Mouse (Mus musculus): Measurements from ENCODE around the gene Ralgps1. TPM values are rescaled to one million over a fixed set of nuclear protein-coding genes. Genes with fewer than 3 reads are reported as not detected.
"Not testable (repeated sequence)": the region's sequence is repeated elsewhere in the genome, so short reads cannot be mapped to it uniquely, and the experiment has no call there.

Gene Ralgps1
- polyA plus RNA-seq, 1 experiment from 2014 or later: 5.2 TPM

DNA sequence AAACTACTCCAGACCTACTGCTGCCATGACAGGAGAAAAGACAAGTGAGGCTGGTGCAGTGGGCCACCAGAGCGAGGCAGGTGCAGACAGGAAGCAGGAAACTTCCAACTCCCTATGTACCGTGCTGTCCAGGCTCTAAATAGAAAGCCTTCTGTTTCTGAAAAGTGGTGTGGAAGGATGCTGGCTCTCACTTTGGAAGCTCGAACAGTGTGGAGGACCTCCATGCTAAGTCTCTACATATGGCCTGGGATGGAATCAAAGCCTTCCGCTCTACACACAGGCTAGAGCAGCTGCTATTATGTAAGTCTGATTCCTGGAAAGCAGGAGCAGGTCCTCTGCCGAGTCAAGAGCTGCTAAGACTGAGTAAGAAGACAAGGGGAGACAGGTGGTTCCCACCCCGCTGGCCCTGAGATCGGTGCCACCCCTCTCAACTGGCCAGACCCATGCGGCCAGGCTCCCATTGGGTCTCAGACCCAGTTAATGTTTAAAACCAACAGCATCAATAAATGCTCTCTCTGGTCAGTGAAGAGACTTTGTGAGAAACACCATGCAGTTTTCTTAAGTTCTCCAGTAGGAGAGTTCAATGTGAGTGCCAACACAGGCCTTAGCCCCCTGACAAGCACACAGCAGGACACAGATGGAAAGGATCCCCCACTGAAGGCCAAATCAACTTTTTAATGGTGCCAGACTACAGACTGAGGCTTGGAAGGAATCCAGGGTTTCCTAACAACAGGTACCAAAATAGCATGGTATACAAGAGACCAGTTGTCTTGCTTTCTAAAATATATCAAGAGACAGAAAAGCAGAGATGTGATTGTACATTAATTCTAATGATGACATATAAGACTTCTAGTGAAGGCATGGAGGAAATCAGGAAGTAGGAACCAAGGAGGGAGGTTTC, 280.4 kb downstream of the Ralgps1 start:
- H3K9ac ChIP-seq (ENCODE audit: low read length): no peak overlapping the region
- no peaks in the 10 kb centered on the region for H3K9me3 ChIP-seq (ENCODE audit: control insufficient read depth, low read length)
- ATAC-seq (ENCODE audit: low read depth): no peak
- H3K27ac ChIP-seq (ENCODE audit: low read length): no peak overlapping the region
- no peaks in the 10 kb centered on the region for H3K36me3 ChIP-seq (ENCODE audit: control insufficient read depth, insufficient read depth, low read length)
- H3K4me2 ChIP-seq (ENCODE audit: low read depth, low read length): no peak overlapping the region
- no peak overlapping the region for H3K4me3 ChIP-seq (ENCODE audit: low read length)
- no peaks in the 10 kb centered on the region for H3K27me3 ChIP-seq (ENCODE audit: control insufficient read depth, insufficient read depth, low read depth, low read length)
- WGBS: 79% methylated on average over 8 of the region's 8 CpGs
- peaks cover 7% of the 10 kb centered on the region; the same call in 1 of the 2 replicates for H3K4me1 ChIP-seq (replicated peaks; ENCODE audit: control insufficient read depth, insufficient read depth, low read length)

DNA sequence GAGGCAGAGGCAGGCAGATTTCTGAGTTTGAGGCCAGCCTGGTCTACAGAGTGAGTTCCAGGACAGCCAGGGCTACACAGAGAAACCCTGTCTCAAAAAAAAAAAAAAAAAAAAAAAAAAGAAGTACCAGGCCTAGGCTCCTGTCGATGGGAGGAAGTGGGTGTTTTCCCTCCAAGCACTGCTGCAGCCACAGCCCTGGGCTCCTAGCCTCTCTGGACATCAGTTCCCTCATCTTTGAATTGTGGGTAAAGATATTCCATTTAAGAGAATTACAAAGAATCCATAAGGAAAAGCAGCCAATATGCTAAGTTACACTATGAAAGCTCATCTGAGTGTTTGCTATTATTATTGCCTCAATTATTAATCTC, 281.3 kb downstream of the Ralgps1 start:
- not testable (repeated sequence) for H3K4me1 ChIP-seq (replicated peaks; ENCODE audit: control insufficient read depth, insufficient read depth, low read length); H3K27me3 ChIP-seq (ENCODE audit: control insufficient read depth, insufficient read depth, low read depth, low read length); H3K9me3 ChIP-seq (ENCODE audit: control insufficient read depth, low read length); ATAC-seq (ENCODE audit: low read depth); H3K36me3 ChIP-seq (ENCODE audit: control insufficient read depth, insufficient read depth, low read length); H3K4me3 ChIP-seq (ENCODE audit: low read length); H3K9ac ChIP-seq (ENCODE audit: low read length); H3K4me2 ChIP-seq (ENCODE audit: low read depth, low read length); H3K27ac ChIP-seq (ENCODE audit: low read length)
- 65% methylated on average over 1 of the region's 1 CpGs for WGBS

DNA sequence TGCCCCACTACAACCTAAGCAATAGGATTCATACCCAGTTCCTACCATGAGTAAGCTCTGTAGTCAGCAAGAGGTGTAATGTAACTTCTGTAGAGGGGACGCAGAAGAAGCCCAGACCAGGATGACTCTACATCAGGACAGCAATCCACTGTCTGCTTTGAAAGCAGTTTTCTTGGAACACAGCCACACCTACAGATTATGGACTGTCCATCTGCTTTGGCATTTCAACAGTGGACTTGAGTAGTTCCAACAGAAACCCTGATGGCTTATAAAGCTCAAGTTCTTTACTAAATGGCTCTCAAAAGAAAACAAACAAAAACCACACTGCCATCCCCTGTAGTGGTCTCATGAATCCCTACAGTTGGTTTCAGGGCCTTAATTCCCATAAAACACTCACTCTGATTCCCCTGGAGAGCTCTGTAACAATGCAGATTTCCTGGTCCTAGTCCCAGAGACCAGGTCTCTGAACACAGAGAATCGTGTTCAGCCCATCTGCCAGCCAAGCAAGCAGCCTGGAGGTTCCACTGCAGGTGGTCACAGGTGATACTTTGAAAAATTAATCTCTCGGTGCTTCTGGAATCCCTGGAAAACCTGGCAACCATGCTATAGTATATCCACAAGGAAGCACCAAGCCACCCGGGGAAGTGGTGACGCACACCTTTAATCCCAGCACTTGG, 281.8 kb downstream of the Ralgps1 start:
- H3K27me3 ChIP-seq (ENCODE audit: control insufficient read depth, insufficient read depth, low read depth, low read length): no peaks in the 10 kb centered on the region
- H3K4me2 ChIP-seq (ENCODE audit: low read depth, low read length): no peak overlapping the region
- no peak overlapping the region for H3K4me3 ChIP-seq (ENCODE audit: low read length)
- no peak for ATAC-seq (ENCODE audit: low read depth)
- no peaks in the 10 kb centered on the region for H3K4me1 ChIP-seq (replicated peaks; ENCODE audit: control insufficient read depth, insufficient read depth, low read length)
- H3K9me3 ChIP-seq (ENCODE audit: control insufficient read depth, low read length): no peaks in the 10 kb centered on the region
- H3K9ac ChIP-seq (ENCODE audit: low read length): no peak overlapping the region
- 84% methylated on average over 5 of the region's 5 CpGs for WGBS
- H3K27ac ChIP-seq (ENCODE audit: low read length): no peak overlapping the region
- H3K36me3 ChIP-seq (ENCODE audit: control insufficient read depth, insufficient read depth, low read length): no peaks in the 10 kb centered on the region

DNA sequence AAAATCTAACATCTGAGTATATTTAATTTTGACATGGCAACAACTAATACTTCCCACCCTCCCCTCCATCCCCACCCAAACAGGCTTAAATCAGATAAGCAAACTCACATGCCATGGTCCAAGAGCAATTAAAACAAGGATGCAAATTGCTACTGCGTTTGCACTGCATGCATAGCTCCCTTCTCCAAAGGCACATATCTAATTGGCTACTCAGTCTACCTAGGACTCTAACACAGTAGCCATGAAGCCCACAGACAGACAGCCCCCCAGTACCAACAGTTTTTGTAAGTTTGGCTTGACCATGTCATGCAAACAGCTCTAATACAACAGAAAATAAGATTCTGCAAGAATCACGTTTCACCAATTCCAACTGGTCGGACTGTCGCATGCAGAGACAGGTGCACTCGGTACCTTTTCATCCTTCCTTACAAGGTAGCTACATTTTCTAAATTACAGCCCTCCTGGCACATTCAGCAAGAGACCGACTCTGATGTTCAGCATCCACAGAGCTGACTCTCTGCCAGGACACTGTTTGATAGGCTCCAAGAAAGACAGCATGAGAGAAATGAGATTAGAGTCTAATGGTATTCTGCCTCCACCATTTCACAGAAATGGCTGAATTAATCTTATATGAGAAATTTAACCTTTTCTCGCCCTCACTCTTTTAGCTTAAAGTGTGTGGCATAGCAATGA, 284.5 kb downstream of the Ralgps1 start:
- H3K9me3 ChIP-seq (ENCODE audit: control insufficient read depth, low read length): no peaks in the 10 kb centered on the region
- ATAC-seq (ENCODE audit: low read depth): no peak
- no peak overlapping the region for H3K27ac ChIP-seq (ENCODE audit: low read length)
- no peaks in the 10 kb centered on the region for H3K36me3 ChIP-seq (ENCODE audit: control insufficient read depth, insufficient read depth, low read length)
- no peak overlapping the region for H3K9ac ChIP-seq (ENCODE audit: low read length)
- 76% methylated on average over 7 of the region's 7 CpGs for WGBS
- H3K4me1 ChIP-seq (replicated peaks; ENCODE audit: control insufficient read depth, insufficient read depth, low read length): no peaks in the 10 kb centered on the region
- no peaks in the 10 kb centered on the region for H3K27me3 ChIP-seq (ENCODE audit: control insufficient read depth, insufficient read depth, low read depth, low read length)
- H3K4me3 ChIP-seq (ENCODE audit: low read length): no peak overlapping the region
- H3K4me2 ChIP-seq (ENCODE audit: low read depth, low read length): no peak overlapping the region

DNA sequence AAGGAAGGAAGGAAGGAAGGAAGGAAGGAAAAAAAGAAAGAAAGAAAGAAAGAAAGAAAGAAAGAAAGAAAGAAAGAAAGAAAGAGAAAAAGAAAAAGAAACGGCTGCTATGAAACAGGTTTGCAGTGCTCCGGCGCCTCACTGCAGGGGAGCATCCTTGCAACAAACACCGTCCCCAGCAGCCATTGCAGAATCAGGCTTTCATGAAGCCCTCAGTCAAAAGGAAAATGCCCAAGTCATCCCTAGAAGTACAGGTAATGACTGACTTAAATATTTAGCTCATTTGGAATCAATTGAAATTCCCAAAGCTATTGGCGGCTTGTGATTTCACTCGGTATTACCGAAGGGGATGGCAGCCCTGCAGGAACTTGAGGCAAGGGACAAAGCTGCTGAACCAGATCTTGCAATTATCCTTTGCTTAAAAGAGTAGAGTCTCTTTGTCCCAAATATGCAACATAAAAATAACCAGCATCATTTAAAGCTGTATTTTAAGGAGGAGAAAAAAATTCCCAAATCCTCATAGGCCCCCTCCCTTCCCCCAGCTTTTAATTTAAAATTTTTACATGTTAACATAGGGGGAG, 285.2 kb downstream of the Ralgps1 start:
- WGBS: 65% methylated on average over 7 of the region's 7 CpGs
- Histone ChIP-seq H3K36me3 (ENCODE audit: control insufficient read depth, insufficient read depth, low read length) (no peaks in the 10 kb centered on the region), H3K4me3 (ENCODE audit: low read length) (no peak overlapping the region), H3K4me2 (ENCODE audit: low read depth, low read length) (no peak overlapping the region), H3K9me3 (ENCODE audit: control insufficient read depth, low read length) (no peaks in the 10 kb centered on the region), H3K27ac (ENCODE audit: low read length) (no peak overlapping the region), H3K27me3 (ENCODE audit: control insufficient read depth, insufficient read depth, low read depth, low read length) (no peaks in the 10 kb centered on the region), H3K9ac (ENCODE audit: low read length) (no peak overlapping the region), H3K4me1 (replicated peaks; ENCODE audit: control insufficient read depth, insufficient read depth, low read length) (no peaks in the 10 kb centered on the region)
- ATAC-seq (ENCODE audit: low read depth): no peak

DNA sequence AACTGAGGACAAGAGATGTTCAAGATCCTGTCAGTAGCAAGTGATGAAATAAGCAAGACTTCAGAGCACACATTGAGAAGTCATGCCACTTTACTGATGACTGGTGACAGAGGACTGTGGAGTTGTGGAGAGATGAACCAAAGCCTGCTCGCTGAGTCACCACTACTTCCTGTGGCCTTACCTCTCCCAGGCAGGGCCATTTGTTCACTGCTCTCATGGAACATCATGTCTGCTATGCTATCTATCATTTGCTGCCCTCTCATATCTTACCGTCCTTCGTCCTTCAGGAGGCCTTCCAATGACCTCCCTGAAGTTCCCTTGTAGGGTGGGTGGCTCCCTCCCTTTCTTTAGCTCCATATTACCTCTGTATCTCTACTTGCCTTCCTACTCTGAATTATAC, 287.1 kb downstream of the Ralgps1 start:
- H3K4me2 ChIP-seq (ENCODE audit: low read depth, low read length): no peak overlapping the region
- H3K4me1 ChIP-seq (replicated peaks; ENCODE audit: control insufficient read depth, insufficient read depth, low read length): 0 out of 2 replicates have a peak, but pooled peaks cover 4% of the 10 kb centered on the region
- WGBS: 72% methylated on average over 3 of the region's 3 CpGs
- no peak overlapping the region for H3K27ac ChIP-seq (ENCODE audit: low read length)
- H3K4me3 ChIP-seq (ENCODE audit: low read length): no peak overlapping the region
- no peaks in the 10 kb centered on the region for H3K36me3 ChIP-seq (ENCODE audit: control insufficient read depth, insufficient read depth, low read length)
- H3K9me3 ChIP-seq (ENCODE audit: control insufficient read depth, low read length): no peaks in the 10 kb centered on the region
- no peaks in the 10 kb centered on the region for H3K27me3 ChIP-seq (ENCODE audit: control insufficient read depth, insufficient read depth, low read depth, low read length)
- no peak overlapping the region for H3K9ac ChIP-seq (ENCODE audit: low read length)
- ATAC-seq (ENCODE audit: low read depth): no peak

Small RNA genes lying within 50 kb of the gene (microRNA-seq; reads per million reads assigned to microRNA genes)
- gene Gm25998: not detected

Other genes with a start within 250 kb of the Ralgps1 start
- gene Garnl3, start 239.8 kb downstream of the Ralgps1 start, polyA plus RNA-seq (2015; fragmentation: Nextera tagmentation; extraction: Ambion mirVana): 9.3 and 11.0 TPM in 2 replicates
- 35.8 TPM in 2 replicates for gene Angptl2, start 155.4 kb downstream of the Ralgps1 start, polyA plus RNA-seq (2015; fragmentation: Nextera tagmentation; extraction: Ambion mirVana)
- gene Zbtb34, start 59.8 kb upstream of the Ralgps1 start, polyA plus RNA-seq (2015; fragmentation: Nextera tagmentation; extraction: Ambion mirVana): 8.0 and 9.3 TPM in 2 replicates
- 17.8 TPM in 2 replicates for gene Zbtb43, start 97.1 kb upstream of the Ralgps1 start, polyA plus RNA-seq (2015; fragmentation: Nextera tagmentation; extraction: Ambion mirVana)